Mouse (Mus musculus) frontal cortex, postnatal 14 days (tissue): Measurements from ENCODE around the gene Vwa2.

ENCODE experiments used
- DNase-seq, 2 experiments: peaks; one replicate each; pipeline ENCODE4 v3.0.0; 2022; ENCODE audit warnings: low spot score in 2 of 2

The Vwa2 gene

GRCm38 (mm10) chr19:56873816-56874600, at the start of gene Vwa2:
Vwa2 (plus strand) TSS chr19:56874249.
- DNase-seq = no peak

GRCm38 (mm10) chr19:56826047-56826631, 47.9 kb upstream of the Vwa2 start, which contains the start of gene Tdrd1:
Tdrd1 (plus strand) TSS chr19:56826209.
- no peak for DNase-seq

GRCm38 (mm10) chr19:56828305-56828704, 45.7 kb upstream of the Vwa2 start:
- DNase-seq = no peak

GRCm38 (mm10) chr19:56829267-56829666, 44.8 kb upstream of the Vwa2 start:
- DNase-seq = no peak

GRCm38 (mm10) chr19:56830163-56830562, 43.9 kb upstream of the Vwa2 start:
- DNase-seq = no peak

- no peak for DNase-seq
Measured at GRCm38 (mm10) chr19:56835340-56835739, 38.7 kb upstream of the Vwa2 start.

- DNase-seq = no peak
Measured at GRCm38 (mm10) chr19:56838942-56839706, 34.9 kb upstream of the Vwa2 start.

GRCm38 (mm10) chr19:56842974-56843373, 31.1 kb upstream of the Vwa2 start:
- no peak for DNase-seq

GRCm38 (mm10) chr19:56852590-56852989, 21.5 kb upstream of the Vwa2 start:
- DNase-seq = no peak

GRCm38 (mm10) chr19:56856455-56856854, 17.6 kb upstream of the Vwa2 start:
- no peak for DNase-seq

- DNase-seq = no peak
Measured at GRCm38 (mm10) chr19:56867701-56868100, 6.3 kb upstream of the Vwa2 start.

GRCm38 (mm10) chr19:56874601-56875315, 709 bp downstream of the Vwa2 start:
- DNase-seq = no peak

- DNase-seq = no peak
Measured at GRCm38 (mm10) chr19:56877364-56877763, 3.3 kb downstream of the Vwa2 start.

GRCm38 (mm10) chr19:56887879-56888278, 13.8 kb downstream of the Vwa2 start:
- DNase-seq = no peak

- no peak for DNase-seq
Measured at GRCm38 (mm10) chr19:56888654-56889053, 14.6 kb downstream of the Vwa2 start.

- DNase-seq = no peak
Measured at GRCm38 (mm10) chr19:56891438-56891837, 17.4 kb downstream of the Vwa2 start.

- no peak for DNase-seq
Measured at GRCm38 (mm10) chr19:56892586-56892985, 18.5 kb downstream of the Vwa2 start.

- no peak for DNase-seq
Measured at GRCm38 (mm10) chr19:56893326-56893725, 19.3 kb downstream of the Vwa2 start.

GRCm38 (mm10) chr19:56897654-56898053, 23.6 kb downstream of the Vwa2 start:
- no peak for DNase-seq

- DNase-seq = no peak
Measured at GRCm38 (mm10) chr19:56904095-56904494, 30.0 kb downstream of the Vwa2 start.

GRCm38 (mm10) chr19:56905395-56905794, 31.3 kb downstream of the Vwa2 start:
- DNase-seq = no peak

- no peak for DNase-seq
Measured at GRCm38 (mm10) chr19:56907850-56908249, 33.8 kb downstream of the Vwa2 start.
